Mouse (Mus musculus) lung, postnatal 0 days (tissue): ENCODE measurements around the gene Tesc. TPM values are rescaled to one million over a fixed set of nuclear protein-coding genes. Genes with fewer than 3 reads are reported as not detected.

ENCODE experiments used
- ATAC-seq: fragments of 200-750 bp; cut with Nextera tagmentation; 2 replicates; pipeline ENCODE4 v1.8.0; 2017; ENCODE audit warnings: moderate library complexity
- DNase-seq: peaks from one replicate; pipeline ENCODE4 v3.0.0-alpha.2; 2016; ENCODE audit warnings: low spot score
- H3K27ac ChIP-seq: fragments of 300-500 bp; sonication (generic); 2 replicates; pipeline ENCODE4 v1.5.1; 2014; ENCODE audit warnings: antibody characterized with exemption, mild to moderate bottlenecking, low read length, mixed read lengths
- H3K27me3 ChIP-seq: fragments of 300-500 bp; sonication (generic); replicated peaks from 2 replicates; pipeline ENCODE4 v1.6.1; 2014; ENCODE audit warnings: low read length, mixed read lengths; ENCODE audit not compliant: insufficient read depth
- H3K36me3 ChIP-seq: fragments of 300-500 bp; sonication (generic); 2 replicates; pipeline ENCODE4 v1.6.1; 2014; ENCODE audit warnings: low read length, mixed read lengths; ENCODE audit not compliant: insufficient read depth
- H3K4me1 ChIP-seq: fragments of 300-500 bp; sonication (generic); 2 replicates; pipeline ENCODE4 v1.6.1; 2014; ENCODE audit warnings: antibody characterized with exemption, low read depth, low read length, mixed read lengths; ENCODE audit not compliant: insufficient read depth
- H3K4me2 ChIP-seq: fragments of 300-500 bp; sonication (generic); replicated peaks from 2 replicates; pipeline ENCODE4 v1.6.1; 2014; ENCODE audit warnings: low read depth, mild to moderate bottlenecking, low read length, moderate library complexity, mixed read lengths
- H3K4me3 ChIP-seq: fragments of 300-500 bp; sonication (generic); 2 replicates; pipeline ENCODE4 v1.5.1; 2014; ENCODE audit warnings: low read depth, low read length
- H3K9ac ChIP-seq: fragments of 300-500 bp; sonication (generic); replicated peaks from 2 replicates; pipeline ENCODE4 v1.6.1; 2014; ENCODE audit warnings: low read depth, mild to moderate bottlenecking
- H3K9me3 ChIP-seq: fragments of 300-500 bp; sonication (generic); 2 replicates; pipeline ENCODE4 v1.6.1; 2016; ENCODE audit warnings: low read length, mixed read lengths
- CTCF ChIP-seq: IDR thresholded peaks from 2 replicates; pipeline ENCODE4 v1.5.1; 2016; ENCODE audit warnings: antibody characterized with exemption, mild to moderate bottlenecking
- EP300 ChIP-seq: IDR thresholded peaks from 2 replicates; pipeline ENCODE4 v1.6.1; 2016; ENCODE audit warnings: antibody characterized with exemption, mild to moderate bottlenecking, control low read depth
- WGBS: fragments of 180-500 bp; shearing (Covaris S2); extraction: QIAGEN DNeasy Blood & Tissue Kit; methylation state at CpG from one replicate; pipeline ENCODE4 v1.1.7; 2014; 5-methylcytosine and 5-hydroxymethylcytosine counted together
- polyA plus RNA-seq: library from polyadenylated mRNA; unstranded; fragments of >200 nt; fragmentation: Nextera tagmentation; extraction: Ambion mirVana; gene quantifications from 2 replicates; pipeline ENCODE4 v1.2.1, GENCODE M21; 2015

Tesc gene
- polyA plus RNA-seq, 1 experiment from 2014 or later = 1.5 TPM

- no peak for ATAC-seq
- Histone ChIP-seq H3K4me1 (no peaks in the 10 kb centered on the region), H3K27me3 (no peaks in the 10 kb centered on the region), H3K36me3 (peaks cover 8% of the 10 kb centered on the region), H3K4me3 (no peak overlapping the region), H3K9me3 (no peaks in the 10 kb centered on the region), H3K9ac (no peak overlapping the region), H3K4me2 (no peak overlapping the region), H3K27ac (no peak overlapping the region)
- TF ChIP-seq EP300 = no peak
- TF ChIP-seq CTCF = no peak
- DNase-seq = no peak
- 90% methylated on average over 13 of the region's 13 CpGs for WGBS
Observed at GRCm38 (mm10) chr5:118008344-118008743, 19.2 kb upstream of the Tesc start.

GRCm38 (mm10) chr5:118010872-118011271 lies 16.7 kb upstream of the Tesc start:
- no peak overlapping the region for H3K27ac ChIP-seq
- no peak for ATAC-seq

GRCm38 (mm10) chr5:118011796-118012195 lies 15.7 kb upstream of the Tesc start:
- Histone ChIP-seq H3K4me3 (no peak overlapping the region), H3K27ac (no peak overlapping the region), H3K9ac (no peak overlapping the region), H3K4me1 (no peaks in the 10 kb centered on the region), H3K4me2 (no peak overlapping the region), H3K9me3 (no peaks in the 10 kb centered on the region), H3K27me3 (no peaks in the 10 kb centered on the region), H3K36me3 (peaks cover 8% of the 10 kb centered on the region)
- ATAC-seq (no peak), DNase-seq (no peak)
- 64% methylated on average over 7 of the region's 7 CpGs for WGBS
- TF ChIP-seq CTCF = no peak
- TF ChIP-seq EP300 = no peak

More at GRCm38 (mm10) chr5:118010872-118011271, 16.7 kb upstream of the Tesc start:
- no peak for DNase-seq
- 58% methylated on average over 7 of the region's 7 CpGs for WGBS
- Histone ChIP-seq H3K9ac (no peak overlapping the region), H3K4me3 (no peak overlapping the region), H3K9me3 (no peaks in the 10 kb centered on the region), H3K4me1 (no peaks in the 10 kb centered on the region), H3K36me3 (peaks cover 8% of the 10 kb centered on the region), H3K27me3 (no peaks in the 10 kb centered on the region), H3K4me2 (no peak overlapping the region)
- TF ChIP-seq EP300 (no peak), CTCF (no peak)

GRCm38 (mm10) chr5:118015028-118015427 lies 12.5 kb upstream of the Tesc start:
- no peak for ATAC-seq
- no peak overlapping the region for H3K4me3 ChIP-seq
- H3K27me3 ChIP-seq = no peaks in the 10 kb centered on the region
- H3K36me3 ChIP-seq = no peaks in the 10 kb centered on the region
- no peak overlapping the region for H3K27ac ChIP-seq
- 15% methylated on average over 12 of the region's 12 CpGs for WGBS
- no peak for TF ChIP-seq CTCF
- TF ChIP-seq EP300 = no peak
- H3K4me2 ChIP-seq = no peak overlapping the region
- H3K4me1 ChIP-seq = no peaks in the 10 kb centered on the region
- no peaks in the 10 kb centered on the region for H3K9me3 ChIP-seq
- no peak overlapping the region for H3K9ac ChIP-seq
- DNase-seq = peak; percentile 24

GRCm38 (mm10) chr5:118015669-118016068 lies 11.9 kb upstream of the Tesc start:
- Histone ChIP-seq H3K9ac (no peak overlapping the region), H3K4me2 (no peak overlapping the region), H3K9me3 (no peaks in the 10 kb centered on the region), H3K36me3 (no peaks in the 10 kb centered on the region), H3K4me3 (no peak overlapping the region), H3K27ac (no peak overlapping the region), H3K27me3 (no peaks in the 10 kb centered on the region), H3K4me1 (no peaks in the 10 kb centered on the region)
- no peak for ATAC-seq
- DNase-seq = no peak
- 70% methylated on average over 2 of the region's 2 CpGs for whole genome bisulfite sequencing
- TF ChIP-seq EP300 (no peak), CTCF (no peak)

GRCm38 (mm10) chr5:118017527-118017926 lies 10.0 kb upstream of the Tesc start:
- H3K9ac ChIP-seq = no peak overlapping the region
- H3K36me3 ChIP-seq = no peaks in the 10 kb centered on the region
- no peak overlapping the region for H3K4me2 ChIP-seq
- no peak for DNase-seq
- no peaks in the 10 kb centered on the region for H3K4me1 ChIP-seq
- no peaks in the 10 kb centered on the region for H3K27me3 ChIP-seq
- ATAC-seq = no peak
- WGBS = 46% methylated on average over 5 of the region's 5 CpGs
- H3K9me3 ChIP-seq = no peaks in the 10 kb centered on the region
- H3K4me3 ChIP-seq = no peak overlapping the region
- no peak for TF ChIP-seq EP300
- TF ChIP-seq CTCF = no peak
- no peak overlapping the region for H3K27ac ChIP-seq

- Histone ChIP-seq H3K4me1 (no peaks in the 10 kb centered on the region), H3K4me2 (no peak overlapping the region), H3K9ac (no peak overlapping the region), H3K27me3 (no peaks in the 10 kb centered on the region), H3K9me3 (no peaks in the 10 kb centered on the region), H3K36me3 (no peaks in the 10 kb centered on the region), H3K27ac (no peak overlapping the region), H3K4me3 (no peak overlapping the region)
- no peak for DNase-seq
- WGBS = 62% methylated on average over 11 of the region's 11 CpGs
- TF ChIP-seq EP300 = no peak
- TF ChIP-seq CTCF = no peak
- no peak for ATAC-seq
Observed at GRCm38 (mm10) chr5:118019905-118020304, 7.6 kb upstream of the Tesc start.
